Mouse (Mus musculus) retina, embryonic 14.5 days (tissue): ENCODE measurements around the gene Filip1l.

Experiments
- DNase-seq: peaks from one replicate; pipeline ENCODE4 v3.0.0-alpha.2; 2015; ENCODE audit warnings: low spot score

Filip1l gene

GRCm38 (mm10) chr16:57396249-57396648, 43.4 kb downstream of the Filip1l start:
- no peak for DNase-seq

GRCm38 (mm10) chr16:57397845-57398244, 45.0 kb downstream of the Filip1l start:
- no peak for DNase-seq

- DNase-seq: peak; percentile 90
Observed at GRCm38 (mm10) chr16:57398387-57399214, 45.7 kb downstream of the Filip1l start.

GRCm38 (mm10) chr16:57399566-57399965, 46.7 kb downstream of the Filip1l start:
- DNase-seq: no peak

GRCm38 (mm10) chr16:57401702-57402101, 48.8 kb downstream of the Filip1l start:
- no peak for DNase-seq

- DNase-seq: no peak
Observed at GRCm38 (mm10) chr16:57402910-57403309, 50.0 kb downstream of the Filip1l start.

- no peak for DNase-seq
Observed at GRCm38 (mm10) chr16:57403825-57404224, 50.9 kb downstream of the Filip1l start.

GRCm38 (mm10) chr16:57412766-57413165, 59.9 kb downstream of the Filip1l start:
- no peak for DNase-seq

GRCm38 (mm10) chr16:57416049-57416448, 63.2 kb downstream of the Filip1l start:
- no peak for DNase-seq

- DNase-seq: no peak
Observed at GRCm38 (mm10) chr16:57417017-57417416, 64.1 kb downstream of the Filip1l start.

- no peak for DNase-seq
Observed at GRCm38 (mm10) chr16:57417955-57418354, 65.1 kb downstream of the Filip1l start.

GRCm38 (mm10) chr16:57419332-57419731, 66.4 kb downstream of the Filip1l start:
- DNase-seq: peak; percentile 18

- no peak for DNase-seq
Observed at GRCm38 (mm10) chr16:57419881-57420280, 67.0 kb downstream of the Filip1l start.

GRCm38 (mm10) chr16:57420773-57421556, 68.1 kb downstream of the Filip1l start:
- no peak for DNase-seq

- no peak for DNase-seq
Observed at GRCm38 (mm10) chr16:57421680-57422417, 69.0 kb downstream of the Filip1l start.

- no peak for DNase-seq
Observed at GRCm38 (mm10) chr16:57423001-57423800, 70.3 kb downstream of the Filip1l start.

- DNase-seq: no peak
Observed at GRCm38 (mm10) chr16:57426680-57427079, 73.8 kb downstream of the Filip1l start.

GRCm38 (mm10) chr16:57427516-57428285, 74.8 kb downstream of the Filip1l start:
- no peak for DNase-seq

GRCm38 (mm10) chr16:57428977-57429376, 76.1 kb downstream of the Filip1l start:
- no peak for DNase-seq

GRCm38 (mm10) chr16:57431294-57431693, 78.4 kb downstream of the Filip1l start:
- DNase-seq: no peak

- no peak for DNase-seq
Observed at GRCm38 (mm10) chr16:57433173-57433572, 80.3 kb downstream of the Filip1l start.
